Mouse (Mus musculus) telencephalon, adult 2 months (tissue): ENCODE measurements around the gene Rock2.
A peak's percentile ranks its signal among the peaks of the same experiment; 100 is the strongest.

Source experiments
- DNase-seq: peaks from one replicate; pipeline ENCODE4 v3.0.0-alpha.2; 2011; ENCODE audit warnings: low read depth, low spot score

Gene Rock2

DNA sequence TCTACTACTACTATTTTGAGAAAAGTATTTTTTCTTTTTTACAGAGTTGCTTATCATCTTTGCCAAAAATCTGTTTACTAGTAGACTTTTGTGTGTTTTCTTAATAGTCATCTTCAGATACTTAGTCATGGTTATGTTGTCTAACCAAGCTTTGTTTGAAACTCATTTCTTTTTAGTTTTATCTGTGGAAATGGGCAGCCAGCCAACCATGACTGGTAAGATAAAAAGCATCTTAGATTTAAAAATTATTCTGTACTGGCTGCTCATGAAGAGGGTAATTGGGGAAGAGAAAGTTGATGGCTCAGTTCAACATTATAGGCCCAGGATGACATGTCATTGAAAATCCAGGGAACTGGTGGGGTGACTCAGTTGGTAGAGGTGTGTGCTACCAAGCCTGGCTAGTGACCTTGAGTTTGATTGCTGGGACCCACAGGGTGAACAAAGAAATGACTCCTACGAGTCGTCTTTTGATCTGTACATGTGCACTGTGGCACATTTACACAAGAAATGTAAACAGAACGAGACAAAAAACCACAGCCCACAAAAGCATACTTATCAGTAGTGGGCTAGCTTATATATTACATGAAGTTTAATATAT lies 6.0 kb downstream of the Rock2 start:
- DNase-seq, result no peak

DNA sequence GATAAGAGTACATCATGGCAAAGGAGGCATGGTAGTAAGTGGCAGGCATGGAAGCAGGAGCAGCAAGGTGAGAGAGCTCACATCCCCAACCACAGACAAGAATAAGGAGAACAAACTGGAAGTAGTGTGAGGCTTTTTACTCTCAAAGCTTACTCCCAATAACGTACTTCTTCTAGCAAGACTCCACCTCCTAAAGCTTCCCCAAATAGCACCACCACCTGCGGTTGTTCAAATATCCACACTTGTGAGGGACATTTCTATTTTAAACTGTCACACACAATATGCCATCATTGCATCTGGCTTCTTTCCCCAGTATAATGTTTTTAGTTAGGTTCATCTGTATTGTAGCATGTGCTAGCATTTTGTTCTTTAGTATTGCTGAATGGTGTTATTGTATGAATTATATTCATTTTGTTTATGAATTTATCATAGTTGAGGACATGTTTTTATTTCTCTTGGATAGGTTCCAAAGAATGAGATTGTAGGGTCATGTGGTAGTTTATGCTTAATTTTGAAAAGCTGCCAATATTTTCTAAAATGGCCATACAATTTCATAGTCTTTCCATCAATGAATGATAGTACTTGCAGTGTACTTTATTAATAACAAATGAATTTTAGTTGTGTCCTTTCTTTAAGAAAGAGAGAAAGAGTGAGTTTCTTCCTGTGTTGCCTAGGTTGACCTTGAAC lies 9.4 kb downstream of the Rock2 start:
- peak; percentile 77 for DNase-seq

DNA sequence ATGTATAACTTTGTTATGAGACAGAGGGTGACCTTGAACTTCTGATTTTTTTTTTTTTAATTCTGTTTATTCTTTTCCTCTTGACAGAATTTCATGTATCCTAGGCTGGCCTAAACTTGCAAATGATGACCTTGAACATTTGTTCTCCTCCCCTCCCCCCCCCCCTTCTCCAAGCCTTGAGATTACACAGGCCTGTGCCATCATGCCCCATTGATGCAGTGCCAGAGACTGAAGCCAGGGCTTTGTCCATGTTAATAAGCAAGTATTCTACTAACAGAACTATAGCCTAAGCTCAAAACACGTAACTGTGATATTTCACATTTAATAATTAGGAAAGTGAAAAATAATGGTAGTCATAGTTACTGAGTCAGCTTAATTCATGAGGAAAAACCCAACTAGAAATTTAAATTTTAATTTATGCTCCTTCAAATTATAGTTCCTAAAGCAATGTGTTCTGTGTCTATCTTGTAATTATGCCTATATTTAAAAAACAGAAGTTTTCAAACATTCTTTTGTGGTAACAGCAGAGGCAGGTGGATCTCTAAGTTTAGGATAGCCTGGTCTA lies 12.7 kb downstream of the Rock2 start:
- DNase-seq, result no peak

DNA sequence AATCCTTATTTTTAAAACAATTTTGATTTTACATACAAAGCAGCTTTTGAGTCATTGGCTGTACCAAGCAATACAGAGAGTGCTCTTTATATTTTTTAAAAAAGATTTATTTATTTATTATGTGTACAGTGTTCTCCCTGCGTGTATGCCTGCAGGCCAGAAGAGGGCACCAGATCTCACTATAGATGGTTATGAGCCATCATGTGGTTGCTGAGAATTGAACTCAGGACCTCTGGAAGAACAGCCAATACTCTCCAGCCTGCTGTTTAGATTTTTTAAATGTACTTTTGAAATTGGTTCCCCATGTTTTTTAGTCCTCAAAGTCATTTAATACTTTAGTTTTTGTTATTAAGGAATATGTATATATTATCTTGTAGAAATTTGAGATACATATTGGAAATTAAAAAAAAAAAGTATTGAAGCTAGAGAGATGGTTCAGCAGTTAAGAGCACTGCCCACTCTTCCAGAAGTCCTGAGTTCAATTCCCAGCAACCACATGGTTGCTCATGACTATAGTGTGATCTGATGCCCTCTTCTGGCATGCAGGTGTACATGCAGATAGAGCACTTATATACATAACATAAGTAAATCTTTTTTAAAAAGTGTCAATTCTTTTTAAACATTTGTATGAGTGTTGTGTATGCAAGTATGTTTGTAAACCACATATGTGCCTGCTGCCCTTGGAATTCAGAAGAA lies 13.4 kb downstream of the Rock2 start:
- DNase-seq, result no peak

DNA sequence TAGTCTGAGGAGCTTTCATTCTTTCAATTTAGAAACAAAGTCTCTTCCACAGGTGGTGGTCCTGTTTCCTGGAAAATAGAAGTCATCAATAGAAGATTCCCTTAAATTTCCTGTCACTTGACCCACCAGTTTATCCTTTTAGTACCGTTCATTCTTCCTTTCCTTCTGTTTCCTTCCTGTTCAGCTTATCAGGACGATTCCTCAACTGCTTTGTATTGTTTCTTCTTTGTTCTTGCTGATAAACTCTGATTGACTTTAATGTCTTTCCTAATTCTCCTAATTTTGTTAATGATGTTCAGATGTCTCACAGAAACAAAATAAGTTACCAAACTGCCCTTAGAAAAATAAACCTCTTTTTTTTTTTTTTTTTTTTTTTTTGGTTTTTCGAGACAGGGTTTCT lies 16.8 kb downstream of the Rock2 start:
- DNase-seq, result no peak

DNA sequence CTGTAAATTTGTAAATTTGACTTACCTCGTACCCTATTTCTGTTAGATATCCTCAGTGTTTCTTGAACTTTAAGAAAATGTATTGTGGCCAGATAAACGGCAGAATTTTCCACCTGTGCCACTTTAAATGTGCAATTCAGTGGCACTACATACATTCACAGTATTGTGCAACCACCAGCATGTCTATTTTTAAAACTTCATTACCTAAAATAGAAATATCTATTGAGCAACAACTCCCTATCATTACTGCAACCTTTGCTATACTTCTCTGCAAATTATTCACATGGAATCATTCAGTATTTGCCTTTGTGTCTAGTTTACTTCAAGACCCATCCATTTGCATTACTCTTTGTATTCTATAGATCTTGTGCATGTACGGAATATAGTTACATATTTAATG lies 17.9 kb downstream of the Rock2 start:
- no peak for DNase-seq

DNA sequence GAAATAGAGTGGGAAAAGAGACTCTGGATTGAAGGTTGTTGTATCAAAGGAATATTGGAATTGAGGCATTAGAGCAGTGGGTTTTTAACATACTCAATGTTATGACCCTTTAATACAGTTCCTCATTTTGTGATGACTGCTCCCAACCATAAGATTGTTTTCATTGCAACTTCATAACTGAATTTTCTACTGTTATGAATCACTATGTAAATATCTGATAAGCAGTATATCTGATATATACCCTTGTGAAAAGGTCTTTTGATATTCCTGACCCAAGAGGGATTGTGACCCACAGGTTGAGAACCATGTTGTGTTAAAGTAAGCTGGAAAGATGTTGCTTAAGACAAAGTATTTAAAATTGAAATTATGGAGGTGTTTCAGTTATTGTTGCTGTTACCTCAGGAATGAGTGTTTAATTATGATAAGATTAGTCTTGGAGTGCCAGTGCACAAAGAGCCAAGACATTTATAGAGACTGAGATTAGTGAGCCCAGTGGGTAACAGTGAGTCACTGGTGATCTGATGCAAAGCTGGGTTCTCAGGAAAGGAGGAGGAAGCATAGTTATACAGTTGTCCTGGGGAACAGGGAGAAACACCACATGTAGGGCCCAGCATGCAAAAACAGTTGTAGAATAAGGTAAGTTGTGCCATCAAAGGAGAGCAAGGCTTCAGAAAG lies 25.6 kb downstream of the Rock2 start:
- no peak for DNase-seq

DNA sequence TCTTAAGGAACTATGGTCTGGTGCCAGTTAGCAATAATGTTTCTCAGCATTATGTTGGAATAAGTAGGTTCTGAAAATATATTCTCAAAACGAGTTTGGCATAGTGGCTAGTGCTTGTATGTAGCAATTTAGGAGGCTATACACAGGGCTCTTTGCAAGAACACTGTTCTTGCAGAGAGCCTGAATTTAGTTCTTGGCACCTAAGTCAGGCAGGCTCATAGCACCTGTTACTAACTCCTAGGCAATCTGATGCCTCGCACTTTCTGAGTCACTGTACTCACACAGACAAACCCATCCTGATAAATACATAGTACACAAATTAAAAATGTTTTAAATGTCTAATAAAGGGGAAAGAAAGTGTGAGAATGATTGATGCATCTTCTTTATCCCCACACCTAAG lies 33.2 kb downstream of the Rock2 start:
- peak; percentile 39 for DNase-seq

DNA sequence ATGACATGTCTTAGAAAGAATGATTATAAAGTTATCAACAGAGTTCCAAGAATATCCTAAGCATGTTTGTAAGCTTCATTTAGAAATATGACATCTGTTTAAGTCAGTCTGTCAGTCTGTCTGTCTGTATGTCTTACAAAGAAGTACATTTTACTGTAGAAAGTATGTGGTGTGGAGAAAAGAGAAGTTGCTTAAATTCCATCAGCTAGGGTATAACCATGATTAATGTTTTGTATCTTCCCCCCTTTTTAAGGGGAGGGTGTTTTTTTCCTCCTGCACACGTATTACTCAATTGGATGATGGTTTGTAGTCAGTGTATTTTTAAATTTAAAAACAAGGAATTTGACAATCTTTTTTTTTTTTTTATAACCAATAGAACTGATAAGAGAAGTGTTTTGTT lies 39.7 kb downstream of the Rock2 start:
- DNase-seq, result no peak

DNA sequence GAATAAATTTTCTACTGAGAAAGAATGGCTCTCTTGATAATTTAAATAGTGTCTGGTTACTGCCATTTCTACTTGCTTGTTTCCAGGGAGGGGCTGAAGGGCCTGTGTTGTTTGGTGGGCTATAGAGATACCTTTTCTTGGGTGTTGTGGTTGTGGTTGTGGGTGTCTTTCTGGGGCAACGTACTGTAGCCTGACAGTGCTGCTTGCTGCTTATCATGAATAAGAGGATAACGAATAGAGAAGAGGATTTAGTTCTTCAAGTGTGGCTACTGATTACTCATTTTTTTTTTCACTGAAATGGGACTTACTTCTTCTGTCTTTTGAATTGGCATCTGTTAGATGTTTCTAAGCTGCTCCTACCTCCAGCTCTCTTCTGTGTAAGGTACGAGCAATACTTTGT lies 47.3 kb downstream of the Rock2 start:
- DNase-seq, result no peak

DNA sequence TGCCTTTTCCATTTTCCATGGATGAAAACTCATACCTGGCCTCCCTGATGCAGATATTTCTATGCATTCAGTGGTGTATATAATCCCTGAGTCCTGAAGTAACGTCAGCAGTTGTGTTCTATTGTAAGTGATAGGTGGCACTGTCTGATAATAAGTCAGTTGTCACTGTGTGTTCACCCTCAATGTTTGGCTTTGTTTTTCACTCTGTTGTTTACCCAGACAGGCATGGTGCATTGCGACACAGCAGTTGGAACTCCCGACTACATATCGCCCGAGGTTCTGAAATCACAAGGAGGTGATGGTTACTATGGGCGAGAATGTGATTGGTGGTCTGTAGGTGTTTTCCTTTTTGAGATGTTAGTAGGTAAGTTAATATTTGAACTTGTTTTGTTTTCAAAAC lies 53.5 kb downstream of the Rock2 start:
- no peak for DNase-seq

DNA sequence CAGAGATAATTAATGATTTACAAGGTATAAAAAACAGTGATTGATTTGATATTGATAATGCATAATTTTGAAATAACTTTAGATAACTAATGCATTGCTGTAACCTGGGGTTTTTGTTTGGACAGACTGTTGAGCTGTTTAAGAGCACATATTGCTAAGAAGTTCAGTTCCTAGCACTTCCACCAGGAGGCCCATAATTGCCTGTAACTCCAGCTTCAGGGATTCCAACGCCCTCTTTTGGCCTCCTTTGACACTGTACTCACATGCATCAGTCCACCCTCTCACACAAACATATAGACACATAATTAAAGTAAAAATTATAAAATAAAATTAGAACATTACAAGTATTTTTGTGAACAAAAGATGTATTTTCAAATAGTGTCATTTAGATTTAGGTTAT lies 64.2 kb downstream of the Rock2 start:
- DNase-seq, result no peak

DNA sequence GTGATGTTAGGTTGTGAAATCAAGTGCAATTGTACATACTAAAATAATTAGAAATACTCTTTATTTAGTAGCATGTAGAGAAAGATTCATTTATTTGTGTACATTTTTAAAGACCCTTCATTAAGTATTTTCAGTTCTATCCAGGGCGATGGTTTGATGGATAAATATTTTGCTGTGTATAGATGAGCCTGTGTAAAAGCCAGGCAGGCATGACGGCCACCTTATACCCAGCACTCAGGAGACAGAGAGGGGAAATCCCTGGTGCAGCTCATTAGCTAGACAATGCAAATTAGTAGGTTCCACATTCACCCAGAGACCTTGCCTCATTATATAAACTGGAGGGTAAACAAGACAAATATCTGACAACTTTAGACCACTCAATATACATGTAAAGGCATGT lies 68.7 kb downstream of the Rock2 start:
- no peak for DNase-seq

DNA sequence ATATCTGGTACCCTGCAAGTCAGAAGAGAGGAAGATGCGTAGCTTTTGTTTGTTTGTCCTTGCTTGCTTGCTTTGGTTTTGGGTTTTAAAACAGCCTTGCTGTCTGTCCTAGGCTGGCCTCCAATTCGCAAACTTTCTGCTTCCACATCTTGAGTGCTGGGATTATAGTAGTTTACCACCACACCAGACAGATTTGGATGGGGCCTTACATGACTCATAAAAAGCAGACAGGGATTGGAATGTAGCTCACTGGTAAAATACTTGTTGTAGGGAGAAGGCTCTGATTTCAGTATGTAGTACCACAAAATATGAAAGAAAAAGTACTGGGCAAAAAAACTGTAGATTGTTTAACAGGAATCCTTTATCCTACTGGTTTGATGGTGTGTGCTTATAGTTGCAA lies 72.1 kb downstream of the Rock2 start:
- no peak for DNase-seq

DNA sequence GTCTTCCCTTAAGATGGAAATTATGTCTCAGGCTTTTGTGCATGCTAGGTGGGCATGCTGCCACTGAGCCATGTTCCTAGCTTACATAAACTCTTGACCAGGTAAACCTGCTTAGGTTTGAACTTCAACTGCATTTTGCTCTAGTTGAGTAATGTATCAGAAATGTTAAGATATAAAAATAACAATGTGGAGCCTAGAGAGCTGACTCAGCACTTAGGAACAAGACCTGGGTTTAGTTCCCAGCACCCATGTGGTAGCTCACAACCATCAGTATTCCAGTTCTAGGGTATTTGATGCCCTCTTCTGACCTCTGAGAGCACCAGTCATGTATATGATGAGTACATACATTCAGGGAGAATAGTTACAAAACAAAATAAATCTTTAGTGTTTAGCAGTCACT lies 82.4 kb downstream of the Rock2 start:
- DNase-seq, result no peak

DNA sequence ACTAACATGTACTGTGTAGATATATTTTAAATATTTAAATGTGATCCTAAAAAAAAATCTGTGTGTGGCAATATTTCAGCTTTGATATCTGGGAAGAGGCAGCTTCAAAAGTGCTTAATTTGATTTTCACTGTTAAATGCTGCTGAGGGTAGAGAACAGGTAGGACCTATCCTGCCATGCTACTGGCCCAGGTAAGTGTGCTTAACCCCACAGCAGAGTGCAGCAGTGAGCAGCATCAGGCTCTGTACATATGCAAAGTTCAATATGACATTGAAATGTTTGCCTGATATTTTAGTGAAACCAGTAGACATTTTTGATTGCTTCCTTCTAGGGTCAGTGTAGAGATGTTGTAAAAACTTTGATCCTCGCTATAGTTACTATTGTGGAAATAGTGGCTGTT lies 91.1 kb downstream of the Rock2 start:
- DNase-seq, result no peak

DNA sequence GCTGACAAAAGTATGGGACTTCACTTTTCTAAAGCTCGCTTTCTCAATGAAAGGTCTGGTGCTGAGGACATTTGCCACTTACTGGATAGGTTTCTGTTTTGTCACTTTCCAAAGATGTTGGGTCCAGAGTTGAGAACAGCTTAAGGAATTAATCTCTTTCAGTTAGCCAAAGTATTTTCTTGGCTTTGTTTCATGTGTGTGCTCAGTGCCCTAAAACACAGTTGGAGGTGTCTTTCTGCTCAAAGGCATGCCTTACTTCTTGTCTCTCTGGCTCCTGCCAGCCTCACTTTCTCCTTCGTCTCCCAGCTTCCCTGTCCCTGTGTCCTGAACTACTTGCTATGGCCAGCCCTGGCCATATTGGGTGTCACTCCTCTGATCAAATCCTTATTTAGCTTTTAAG lies 96.7 kb downstream of the Rock2 start:
- no peak for DNase-seq

DNA sequence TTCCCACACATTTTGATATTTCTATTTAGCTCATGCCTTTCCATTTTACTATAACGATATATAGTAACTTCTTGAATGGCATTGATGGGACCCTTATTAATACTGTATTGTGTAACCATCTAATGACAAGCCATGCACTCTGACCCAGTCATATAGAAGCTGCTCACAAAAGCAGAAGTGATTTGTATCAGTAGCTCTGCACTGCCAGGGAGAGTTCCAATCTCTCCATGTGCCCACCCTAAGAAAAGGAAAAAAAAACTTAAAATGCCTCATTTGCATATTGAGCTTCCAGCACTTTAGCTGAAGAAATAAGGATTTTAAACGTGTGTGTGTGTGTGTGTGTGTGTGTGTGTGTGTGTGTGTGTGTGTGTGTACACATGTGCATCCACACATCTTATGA lies 97.7 kb downstream of the Rock2 start:
- no peak for DNase-seq

DNA sequence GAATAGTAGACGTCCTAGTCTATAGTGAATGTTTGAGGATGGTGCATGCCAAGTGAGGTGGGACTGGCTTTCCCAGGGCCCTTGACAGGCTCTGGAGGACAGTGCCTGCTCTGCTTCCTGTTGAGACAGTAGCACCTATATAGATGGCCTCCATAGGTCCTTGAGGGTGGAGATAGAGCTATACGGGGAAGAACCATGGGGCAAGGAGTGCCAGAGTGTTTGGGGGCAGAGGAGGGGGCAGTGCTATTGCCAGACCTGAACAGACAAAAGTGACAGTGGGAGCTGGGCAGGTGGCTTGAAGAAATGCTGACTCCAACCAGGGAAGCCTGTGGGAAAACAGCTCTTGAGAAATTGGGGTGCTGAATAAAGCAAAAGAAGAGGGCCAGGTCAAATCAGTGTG lies 99.6 kb downstream of the Rock2 start:
- no peak for DNase-seq

DNA sequence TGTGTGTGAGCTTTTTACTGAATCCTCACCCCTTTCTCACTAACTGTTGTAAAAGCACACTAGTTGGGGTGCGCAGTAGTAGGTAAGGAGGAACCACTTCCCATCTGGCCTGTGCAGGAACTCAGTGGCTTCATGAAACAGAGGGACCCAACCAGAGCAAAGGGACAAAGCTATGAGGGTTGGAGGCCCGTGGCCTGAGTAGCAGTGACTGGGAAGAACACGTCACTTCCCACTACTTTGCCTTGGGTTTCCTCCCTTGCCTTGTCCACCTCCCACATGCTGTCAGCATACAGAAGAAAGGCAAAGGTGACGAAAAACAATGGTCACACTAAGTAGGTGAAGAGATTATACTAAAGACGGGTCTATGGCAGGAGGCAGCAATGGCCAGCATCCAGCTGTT lies 101.6 kb downstream of the Rock2 start:
- no peak for DNase-seq

DNA sequence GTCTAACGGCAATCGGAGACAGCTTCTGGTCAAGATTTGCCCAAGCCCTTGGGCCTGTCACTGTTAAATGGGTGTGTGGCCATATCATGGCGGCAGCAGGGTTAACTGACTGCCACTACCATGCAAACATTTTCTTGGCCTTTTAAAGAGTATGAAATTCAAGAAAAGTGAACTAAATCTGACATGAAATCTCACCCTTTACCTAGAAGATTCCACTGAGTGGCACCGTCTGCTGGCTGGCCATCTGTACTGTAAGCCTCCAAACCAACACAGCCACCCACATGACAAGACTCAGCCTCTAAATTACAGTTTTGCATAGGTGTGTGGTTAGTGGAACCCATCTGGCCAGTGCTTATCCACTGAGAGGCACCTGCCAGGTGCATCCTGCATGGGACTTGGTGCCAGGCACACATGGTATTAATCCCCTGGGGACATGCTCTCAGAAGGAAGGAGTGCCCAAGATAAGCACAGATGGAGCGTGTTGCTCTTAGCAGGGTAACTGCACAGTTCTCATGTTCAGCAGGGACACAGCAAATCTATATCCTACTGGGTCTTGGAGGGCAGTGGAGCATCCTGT lies 102.3 kb downstream of the Rock2 start:
- peak; percentile 27 for DNase-seq

DNA sequence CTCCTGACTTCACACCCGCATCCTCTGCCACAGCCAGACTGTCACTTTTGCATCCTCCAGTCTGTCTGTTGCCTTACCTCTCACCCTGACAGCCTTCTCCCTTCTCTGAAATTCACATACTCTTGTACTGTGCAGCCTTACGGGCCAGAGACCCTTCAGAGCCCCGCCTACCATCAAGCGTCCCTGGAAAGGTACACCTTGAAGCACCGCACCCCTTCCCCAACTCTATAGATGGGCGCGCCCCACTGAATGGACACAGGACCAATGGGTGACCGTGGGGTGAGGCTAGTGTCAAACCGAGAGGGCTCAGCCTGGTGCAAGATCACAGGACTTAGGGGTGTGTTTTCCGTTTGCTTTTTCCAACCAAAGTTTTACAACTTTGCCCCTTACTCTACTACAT lies 104.5 kb downstream of the Rock2 start:
- DNase-seq, result no peak
